Mouse (Mus musculus) heart, postnatal 36 days (tissue): ENCODE data around the gene Cdc42se1. TPM values are rescaled to one million over a fixed set of nuclear protein-coding genes. Genes with fewer than 3 reads are reported as not detected.

Experiments used
- DNase-seq, 2 experiments: peaks; one replicate each; pipeline ENCODE4 v3.0.0; 2021 to 2022
- intact Hi-C: fragments of 180-260 bp; cut with DNase I; formaldehyde crosslinking; loops from one replicate; pipeline ENCODE4 v1.15.1; 2025
- total RNA-seq, 2 experiments: library from RNA; stranded (reverse); gene quantifications; 2 replicates each; pipeline ENCODE4 v1.2.3; 2021

The Cdc42se1 gene
- total RNA-seq, 2 experiments from 2014 or later: 20.4 to 22.8 TPM

GRCm38 (mm10) chr3:95246465-95247231, 18.1 kb downstream of the Cdc42se1 start:
- intact Hi-C loops: no loop called here
- peak; percentile 33 to 36 for DNase-seq

GRCm38 (mm10) chr3:95247660-95248336, 19.3 kb downstream of the Cdc42se1 start:
- intact Hi-C loops: no loop called here
- DNase-seq: no peak

GRCm38 (mm10) chr3:95250361-95250760, 21.8 kb downstream of the Cdc42se1 start:
- intact Hi-C loops: no loop called here
- no peak for DNase-seq

- no peak for DNase-seq
- intact Hi-C loops: no loop called here
These were observed 22.4 kb downstream of the Cdc42se1 start, which contains the start of gene Bnipl for GRCm38 (mm10) chr3:95250783-95251424. Bnipl (minus strand) TSS chr3:95251193.

- intact Hi-C loops: no loop called here
- no peak for DNase-seq
These were observed 28.4 kb downstream of the Cdc42se1 start for GRCm38 (mm10) chr3:95256931-95257330.

- intact Hi-C loops: loop anchor here (2.0 to 10.0 kb wide), 3 partner anchors 45 to 207 kb away; partner anchors contain the start of gene Gabpb2
- no peak for DNase-seq
These were observed 33.4 kb downstream of the Cdc42se1 start for GRCm38 (mm10) chr3:95261975-95262374.

GRCm38 (mm10) chr3:95263089-95263739, 34.7 kb downstream of the Cdc42se1 start:
- intact Hi-C loops: loop anchor here (1.0 to 10.0 kb wide), 4 partner anchors 46 to 208 kb away; partner anchors contain the start of genes Gabpb2 and Tnfaip8l2
- DNase-seq: peak; percentile 74 to 76

GRCm38 (mm10) chr3:95264724-95265123, 36.2 kb downstream of the Cdc42se1 start:
- DNase-seq: no peak
- intact Hi-C loops: loop anchor here (5.0 to 10.0 kb wide), 2 partner anchors 107 to 210 kb away; no protein-coding TSS in a partner anchor

GRCm38 (mm10) chr3:95266052-95266451, 37.5 kb downstream of the Cdc42se1 start:
- no peak for DNase-seq
- intact Hi-C loops: loop anchor here (10.0 kb wide), 1 partner anchor 211 kb away; no protein-coding TSS in a partner anchor

- intact Hi-C loops: loop anchor here (10.0 kb wide), 1 partner anchor 213 kb away; no protein-coding TSS in a partner anchor
These were observed 39.3 kb downstream of the Cdc42se1 start for GRCm38 (mm10) chr3:95267855-95268254.

GRCm38 (mm10) chr3:95269789-95270188, 41.3 kb downstream of the Cdc42se1 start:
- intact Hi-C loops: loop anchor here (10.0 kb wide), 1 partner anchor 215 kb away; no protein-coding TSS in a partner anchor
- no peak for DNase-seq

More at GRCm38 (mm10) chr3:95267855-95268254, 39.3 kb downstream of the Cdc42se1 start:
- DNase-seq: no peak

- no peak for DNase-seq
- intact Hi-C loops: no loop called here
These were observed 42.3 kb downstream of the Cdc42se1 start for GRCm38 (mm10) chr3:95270766-95271364.

- intact Hi-C loops: no loop called here
These were observed 44.9 kb downstream of the Cdc42se1 start for GRCm38 (mm10) chr3:95273471-95273870.

GRCm38 (mm10) chr3:95274453-95274852, 45.9 kb downstream of the Cdc42se1 start:
- DNase-seq: no peak
- intact Hi-C loops: no loop called here

More at GRCm38 (mm10) chr3:95273471-95273870, 44.9 kb downstream of the Cdc42se1 start:
- DNase-seq: no peak

GRCm38 (mm10) chr3:95275161-95275560, 46.6 kb downstream of the Cdc42se1 start:
- intact Hi-C loops: no loop called here
- DNase-seq: no peak

GRCm38 (mm10) chr3:95276428-95276934, 47.9 kb downstream of the Cdc42se1 start:
- DNase-seq: no peak

GRCm38 (mm10) chr3:95277149-95277551, 48.6 kb downstream of the Cdc42se1 start:
- DNase-seq: no peak
- intact Hi-C loops: no loop called here

More at GRCm38 (mm10) chr3:95276428-95276934, 47.9 kb downstream of the Cdc42se1 start:
- intact Hi-C loops: no loop called here

GRCm38 (mm10) chr3:95280747-95281146, 52.2 kb downstream of the Cdc42se1 start:
- intact Hi-C loops: loop anchor here (5.0 kb wide), 1 partner anchor 63 kb away; the partner anchor contains the start of gene Gabpb2
- peak in 1 of 2 experiments; percentile 23 for DNase-seq
